Mouse (Mus musculus) erythroblast, embryonic 14.5 days (primary cell): Measurements from ENCODE around the gene Lnpep. TPM values are rescaled to one million over a fixed set of nuclear protein-coding genes. Genes with fewer than 3 reads are reported as not detected.
"Not testable (repeated sequence)": the region's sequence is repeated elsewhere in the genome, so short reads cannot be mapped to it uniquely, and the experiment has no call there.

Experiments used
- H3K27me3 ChIP-seq: 2 replicates; pipeline ENCODE4 v1.6.1; 2012; ENCODE audit warnings: inconsistent platforms; ENCODE audit not compliant: control insufficient read depth
- H3K36me3 ChIP-seq: 2 replicates; pipeline ENCODE4 v1.6.1; 2012; ENCODE audit warnings: mild to moderate bottlenecking, inconsistent platforms; ENCODE audit not compliant: control insufficient read depth
- H3K4me1 ChIP-seq: 2 replicates; pipeline ENCODE4 v1.6.1; 2012; ENCODE audit warnings: inconsistent platforms; ENCODE audit not compliant: control insufficient read depth
- H3K4me3 ChIP-seq: replicated peaks from 2 replicates; pipeline ENCODE3; 2012; ENCODE audit warnings: moderate library complexity, mild to moderate bottlenecking, inconsistent platforms
- H3K9me3 ChIP-seq: 2 replicates; pipeline ENCODE4 v1.6.1; 2012; ENCODE audit warnings: low read length, inconsistent platforms, mixed read lengths; ENCODE audit not compliant: control insufficient read depth
- GATA1 ChIP-seq: IDR thresholded peaks from 2 replicates; pipeline ENCODE4 v1.6.1; 2012; ENCODE audit warnings: low read length, inconsistent platforms, mixed read lengths
- TAL1 ChIP-seq: IDR thresholded peaks from 3 replicates; pipeline ENCODE4 v1.6.1; 2012; ENCODE audit warnings: low read length, inconsistent platforms, mixed read lengths
- polyA plus RNA-seq: library from polyadenylated mRNA; stranded (reverse); fragments of >175 nt; gene quantifications from 2 replicates; pipeline ENCODE4 v1.2.3, GENCODE M21; 2012

The Lnpep gene
- polyA plus RNA-seq, 1 experiment = 0.07 TPM

DNA sequence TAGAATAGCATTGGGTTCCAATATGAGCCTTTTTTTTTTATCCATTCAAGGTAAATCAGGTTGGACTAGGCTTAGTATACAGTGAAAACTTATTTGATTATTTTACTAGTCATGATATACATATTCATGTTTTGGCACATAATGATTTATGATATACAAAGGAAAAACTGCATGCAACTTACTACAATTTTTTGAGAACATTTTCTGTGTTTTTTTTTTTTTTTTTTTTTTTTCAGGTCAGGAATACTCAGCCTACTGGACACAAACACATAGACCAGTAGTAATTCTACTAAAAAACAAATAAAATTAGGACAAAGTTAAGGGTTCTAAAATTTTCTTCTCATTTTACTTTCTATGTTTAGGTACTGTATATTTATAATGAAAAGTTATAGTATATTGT is 93.5 kb downstream of the Lnpep start:
- Histone ChIP-seq H3K4me3 (no peak overlapping the region), H3K4me1 (no peaks in the 10 kb centered on the region), H3K36me3 (peaks cover 40% of the 10 kb centered on the region), H3K9me3 (no peaks in the 10 kb centered on the region), H3K27me3 (no peaks in the 10 kb centered on the region)
- TF ChIP-seq GATA1 (no peak), TAL1 (no peak)

DNA sequence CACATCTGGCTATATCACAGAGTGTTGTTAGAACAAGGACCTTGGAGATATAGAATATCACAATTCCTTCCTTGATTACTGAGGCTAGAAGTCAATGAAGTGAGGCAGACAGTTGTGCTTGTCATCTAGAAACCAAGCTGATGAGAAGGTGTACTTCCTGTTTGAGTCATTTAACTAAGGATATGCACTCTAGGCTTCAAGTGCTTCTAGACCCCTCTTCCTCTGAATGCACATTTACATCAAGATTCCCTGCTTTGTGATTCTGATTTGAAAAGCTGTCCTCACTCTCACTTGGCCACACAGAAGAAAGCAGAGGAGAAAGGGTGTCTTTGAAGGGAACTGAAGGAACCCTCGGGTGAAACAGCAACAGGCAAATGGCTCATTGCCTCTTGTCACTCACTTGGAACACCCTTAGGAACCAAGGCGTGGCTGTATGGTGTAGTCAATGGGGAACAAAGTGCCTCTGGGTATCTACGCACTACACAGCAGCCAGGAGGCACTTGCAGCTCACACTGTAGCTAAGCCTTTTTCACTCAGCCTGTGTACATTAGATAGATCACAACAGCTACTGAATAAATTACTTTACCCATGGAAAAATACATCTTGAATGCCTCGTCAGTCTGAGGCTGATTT is 108.3 kb downstream of the Lnpep start:
- TF ChIP-seq GATA1 = no peak
- Histone ChIP-seq H3K9me3 (no peaks in the 10 kb centered on the region), H3K27me3 (no peaks in the 10 kb centered on the region), H3K36me3 (no peaks in the 10 kb centered on the region), H3K4me3 (no peak overlapping the region), H3K4me1 (no peaks in the 10 kb centered on the region)

DNA sequence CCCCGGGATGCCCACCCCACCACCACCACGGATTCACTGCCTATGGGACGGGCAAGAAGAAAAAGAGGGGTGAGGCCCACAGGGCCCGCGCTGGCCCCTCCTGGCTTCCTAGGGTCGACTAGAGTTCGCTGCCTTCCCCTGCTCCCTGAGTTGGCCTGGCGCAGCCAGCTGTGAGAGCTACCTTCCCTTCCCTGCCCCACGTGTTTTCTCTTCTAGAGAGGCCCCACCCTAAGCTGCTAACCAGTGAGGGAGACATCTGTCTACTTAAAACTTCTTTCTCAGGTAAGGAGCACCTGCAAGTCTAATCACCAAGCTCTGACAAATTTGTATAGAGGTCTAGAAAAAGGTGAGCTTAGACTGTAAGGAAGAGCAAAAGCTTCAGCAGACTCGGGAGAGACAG is 118.2 kb downstream of the Lnpep start:
- no peaks in the 10 kb centered on the region for H3K4me1 ChIP-seq
- no peak overlapping the region for H3K4me3 ChIP-seq
- H3K27me3 ChIP-seq = no peaks in the 10 kb centered on the region
- no peaks in the 10 kb centered on the region for H3K36me3 ChIP-seq
- TF ChIP-seq GATA1 (no peak), TAL1 (no peak)
- H3K9me3 ChIP-seq = peaks cover 6% of the 10 kb centered on the region

DNA sequence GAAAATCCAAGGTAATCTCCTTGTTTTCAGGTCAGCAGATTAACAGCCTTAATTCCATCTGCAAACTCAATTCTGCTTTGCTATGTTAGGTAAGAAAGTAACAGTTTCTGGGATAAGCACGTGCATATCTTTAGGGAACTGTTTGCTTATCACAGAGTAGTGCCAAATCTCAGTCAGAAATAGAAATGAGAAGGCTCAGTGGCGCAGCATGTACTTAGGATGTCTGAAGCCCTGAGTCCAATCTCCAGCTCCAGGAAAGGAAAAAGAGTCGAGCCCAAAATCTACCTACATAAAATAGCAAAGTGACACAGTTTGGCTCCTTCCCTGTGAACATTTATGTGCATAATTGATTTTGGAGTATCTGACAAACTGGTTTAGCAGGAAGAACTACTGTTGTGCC is 125.6 kb downstream of the Lnpep start:
- Histone ChIP-seq H3K4me1 (no peaks in the 10 kb centered on the region), H3K4me3 (no peak overlapping the region), H3K27me3 (no peaks in the 10 kb centered on the region), H3K9me3 (no peaks in the 10 kb centered on the region), H3K36me3 (no peaks in the 10 kb centered on the region)
- no peak for TF ChIP-seq GATA1
- TF ChIP-seq TAL1 = no peak

DNA sequence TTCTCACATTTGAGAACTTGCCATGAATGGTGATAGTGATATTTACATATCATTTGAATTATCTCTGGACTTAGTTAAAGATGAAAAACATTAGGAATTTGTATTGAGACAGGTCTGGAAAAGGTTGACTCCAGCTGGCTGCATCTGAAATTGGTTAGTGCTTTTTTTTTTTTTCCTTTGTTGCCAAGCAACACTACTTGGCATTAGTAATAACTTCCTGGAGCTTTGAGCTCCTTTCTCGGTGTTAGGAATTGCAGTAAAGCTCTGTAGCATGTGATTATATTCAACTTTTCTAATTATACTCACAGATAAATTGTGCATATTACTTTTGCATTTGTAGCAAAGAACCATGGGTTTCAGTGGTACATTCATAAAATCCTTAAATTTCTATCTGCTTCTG is 126.0 kb downstream of the Lnpep start:
- TF ChIP-seq GATA1 = no peak
- no peak for TF ChIP-seq TAL1

DNA sequence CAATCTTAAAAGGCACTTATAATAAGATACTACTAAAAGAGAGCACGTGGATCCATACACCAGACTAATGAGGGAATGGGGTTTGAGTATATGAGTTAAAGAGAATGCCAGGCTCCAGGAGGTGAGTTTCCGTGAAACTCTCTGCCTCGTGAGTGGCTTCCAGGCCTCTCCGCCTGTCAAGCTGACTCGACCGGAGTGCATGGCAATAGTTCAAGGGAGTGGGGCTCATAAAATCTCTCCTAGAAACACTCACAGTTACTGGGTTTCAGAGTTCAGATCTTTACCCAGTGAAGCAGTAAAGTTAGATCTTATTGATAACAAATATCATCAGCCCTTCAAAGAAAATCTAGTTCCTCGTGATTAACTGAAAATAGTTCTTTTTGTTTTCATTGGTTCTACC is 128.1 kb downstream of the Lnpep start:
- no peaks in the 10 kb centered on the region for H3K9me3 ChIP-seq
- H3K36me3 ChIP-seq = no peaks in the 10 kb centered on the region
- H3K4me3 ChIP-seq = no peak overlapping the region
- no peaks in the 10 kb centered on the region for H3K4me1 ChIP-seq
- TF ChIP-seq TAL1 (no peak), GATA1 (no peak)
- no peaks in the 10 kb centered on the region for H3K27me3 ChIP-seq

More for the DNA sequence above, 126.0 kb downstream of the Lnpep start:
- no peaks in the 10 kb centered on the region for H3K36me3 ChIP-seq
- H3K27me3 ChIP-seq = no peaks in the 10 kb centered on the region
- no peak overlapping the region for H3K4me3 ChIP-seq
- H3K9me3 ChIP-seq = no peaks in the 10 kb centered on the region
- H3K4me1 ChIP-seq = no peaks in the 10 kb centered on the region

DNA sequence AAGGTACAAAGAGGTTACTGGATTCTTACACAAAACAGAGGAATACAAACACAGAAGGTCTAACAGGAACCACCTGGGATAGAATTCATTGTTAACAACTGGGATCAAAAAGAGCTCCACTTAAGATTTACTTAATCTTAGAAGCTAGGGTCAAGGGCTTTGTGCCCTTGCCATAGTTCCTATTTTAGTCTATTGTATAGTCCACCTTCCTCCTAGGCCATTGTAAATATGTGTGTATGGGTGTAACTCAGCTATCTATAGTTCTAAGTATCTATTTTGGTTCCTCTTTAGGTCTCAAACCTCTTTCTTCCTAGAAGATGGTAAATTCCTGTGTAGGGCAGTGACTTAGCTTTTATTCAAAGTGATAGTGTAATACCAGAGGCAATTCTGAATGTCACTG is 128.6 kb downstream of the Lnpep start:
- not testable (repeated sequence) for H3K9me3 ChIP-seq, H3K4me3 ChIP-seq, H3K27me3 ChIP-seq, H3K36me3 ChIP-seq, H3K4me1 ChIP-seq

DNA sequence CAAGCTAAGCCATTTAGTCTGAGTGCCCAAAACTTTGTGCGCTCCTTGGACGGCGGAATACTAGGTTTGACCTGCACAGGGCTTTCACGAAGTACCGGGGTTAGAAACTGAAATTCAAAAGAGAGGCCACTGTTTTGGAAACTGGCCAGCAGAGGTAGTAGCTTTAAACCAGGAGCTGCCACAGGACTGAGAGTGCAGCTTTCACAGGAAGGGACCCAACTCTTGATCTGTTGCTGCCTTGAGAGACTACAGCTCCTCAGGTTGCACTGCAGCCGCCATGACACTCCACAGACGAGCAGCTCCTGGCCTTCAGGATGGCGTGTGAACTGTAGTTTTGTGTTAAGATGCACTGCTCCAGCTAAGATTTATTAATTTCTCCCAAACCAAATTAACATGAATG is 132.7 kb downstream of the Lnpep start:
- Histone ChIP-seq H3K27me3 (no peaks in the 10 kb centered on the region), H3K4me1 (no peaks in the 10 kb centered on the region), H3K36me3 (no peaks in the 10 kb centered on the region), H3K4me3 (no peak overlapping the region), H3K9me3 (peaks cover 2% of the 10 kb centered on the region; the same call in 1 of the 2 replicates)
- TF ChIP-seq GATA1 (no peak), TAL1 (no peak)

DNA sequence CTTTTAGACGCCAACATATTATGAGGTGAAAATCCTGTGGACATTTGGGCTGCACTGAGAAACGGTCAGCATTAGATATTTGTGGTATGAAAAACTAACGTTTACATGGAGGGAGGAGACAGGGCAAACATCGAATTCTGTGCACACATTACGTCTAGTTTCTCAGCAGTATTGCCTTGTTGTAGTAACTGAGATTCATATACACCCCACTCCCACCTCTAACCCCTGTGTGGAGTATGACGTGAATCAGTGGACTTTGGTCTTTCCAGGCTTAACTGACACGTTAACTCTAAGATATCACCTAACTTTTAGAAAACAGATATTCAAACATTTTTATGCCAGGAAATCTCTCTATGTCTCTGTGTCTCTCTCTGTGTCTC is 133.2 kb downstream of the Lnpep start:
- Histone ChIP-seq H3K27me3 (no peaks in the 10 kb centered on the region), H3K4me3 (no peak overlapping the region), H3K9me3 (peaks cover 2% of the 10 kb centered on the region; the same call in 1 of the 2 replicates), H3K36me3 (no peaks in the 10 kb centered on the region), H3K4me1 (no peaks in the 10 kb centered on the region)
- no peak for TF ChIP-seq GATA1
- no peak for TF ChIP-seq TAL1
